ENCODE assay signal across 9 mouse cellular contexts in genomic region chr5:44203410-44203809, GRCm38 (mm10). TPM values are rescaled to one million over a fixed set of nuclear protein-coding genes. Genes with fewer than 3 reads are reported as not detected.
A peak's percentile ranks its signal among the peaks of the same experiment; 100 is the strongest.
DNase-seq lines count a peak whose midpoint lies in the region; ATAC-seq and TF ChIP-seq lines count a peak whose summit lies in the region.
"Had no signal": no experiment of that assay in that cellular context is flagged by ENCODE, and none has a peak within 500 bp of the region (broad histone marks: within the 10 kb centered on the region; RNA-seq: fewer than 3 reads in every experiment).

No protein-coding gene starts in this region.

- H3K9me3 ChIP-seq in stomach, embryonic 15.5 days = no peaks in the 10 kb centered on the region
- no peaks in the 10 kb centered on the region for H3K9me3 ChIP-seq in stomach, postnatal 0 days (ENCODE audit: control insufficient read depth, low read length)
- no peaks in the 10 kb centered on the region for H3K9me3 ChIP-seq in stomach, embryonic 16.5 days (replicated peaks; ENCODE audit: control insufficient read depth, low read length)

- no peak overlapping the region for H3K27ac ChIP-seq in stomach, embryonic 15.5 days
- H3K27ac ChIP-seq in stomach, postnatal 0 days (replicated peaks) = no peak overlapping the region
- H3K27ac ChIP-seq in stomach, embryonic 16.5 days (ENCODE audit: low read length) = no peak overlapping the region
- H3K27ac ChIP-seq: hindbrain, embryonic 14.5 days had no signal

- intact Hi-C loops in left cerebral cortex, postnatal 4 days (cut with DNase I) = loop anchor here (10.0 kb wide), 1 partner anchor 159 kb away; no protein-coding TSS in a partner anchor

- DNase-seq in adrenal gland, postnatal 10 days = peak; percentile 35
- DNase-seq in adrenal gland, adult 8-10 months = no peak
- DNase-seq in stomach, postnatal 0 days (ENCODE audit: low spot score) = no peak
- peak; percentile 24 for DNase-seq in left cerebral cortex, postnatal 4 days
- no peak for DNase-seq in heart, adult 8-10 months (ENCODE audit: low spot score)
- DNase-seq in lung, postnatal 4 days = no peak

- ATAC-seq in stomach, embryonic 15.5 days (ENCODE audit: insufficient read depth, low FRiP score, low read depth) = peak; percentile 72; the same call in 1 of the 2 replicates
- ATAC-seq in stomach, postnatal 0 days (ENCODE audit: low FRiP score, low TSS enrichment) = no peak
- peak; percentile 33; the same call in 1 of the 2 replicates for ATAC-seq in stomach, embryonic 16.5 days (ENCODE audit: insufficient read depth, low FRiP score)

- no peak overlapping the region for H3K9ac ChIP-seq in stomach, embryonic 15.5 days
- no peak overlapping the region for H3K9ac ChIP-seq in stomach, postnatal 0 days (ENCODE audit: low read length)
- H3K9ac ChIP-seq in stomach, embryonic 16.5 days (ENCODE audit: low read length) = no peak overlapping the region
- H3K9ac ChIP-seq: hindbrain, embryonic 14.5 days had no signal

- H3K27me3 ChIP-seq in stomach, embryonic 15.5 days (replicated peaks) = no peaks in the 10 kb centered on the region
- H3K27me3 ChIP-seq in stomach, postnatal 0 days (ENCODE audit: control insufficient read depth, insufficient read depth, low read length) = no peaks in the 10 kb centered on the region
- H3K27me3 ChIP-seq in stomach, embryonic 16.5 days (ENCODE audit: control insufficient read depth, insufficient read depth, low read length) = no peaks in the 10 kb centered on the region

- TF ChIP-seq CTCF in stomach, postnatal 0 days (IDR thresholded peaks at IDR 0.05; ENCODE audit: low read depth) = no peak

- no peak overlapping the region for H3K4me3 ChIP-seq in stomach, embryonic 15.5 days (replicated peaks)
- no peak overlapping the region for H3K4me3 ChIP-seq in stomach, postnatal 0 days (ENCODE audit: low read depth, low read length)
- no peak overlapping the region for H3K4me3 ChIP-seq in stomach, embryonic 16.5 days (replicated peaks; ENCODE audit: low read length)

- H3K36me3 ChIP-seq in stomach, embryonic 15.5 days = 0 out of 2 replicates have a peak, but pooled peaks cover 2% of the 10 kb centered on the region
- no peaks in the 10 kb centered on the region for H3K36me3 ChIP-seq in stomach, postnatal 0 days (ENCODE audit: control insufficient read depth, insufficient read depth, low read length)
- no peaks in the 10 kb centered on the region for H3K36me3 ChIP-seq in stomach, embryonic 16.5 days (ENCODE audit: control insufficient read depth, insufficient read depth, low read length)

- WGBS in stomach, embryonic 15.5 days = 67% methylated on average over 1 of the region's 1 CpGs
- WGBS in stomach, postnatal 0 days = 56% methylated on average over 1 of the region's 1 CpGs
- WGBS in stomach, embryonic 16.5 days = 81% methylated on average over 1 of the region's 1 CpGs

- no peak overlapping the region for H3K4me2 ChIP-seq in stomach, embryonic 15.5 days
- H3K4me2 ChIP-seq in stomach, postnatal 0 days (replicated peaks; ENCODE audit: low read depth) = no peak overlapping the region
- no peak overlapping the region for H3K4me2 ChIP-seq in stomach, embryonic 16.5 days (ENCODE audit: low read depth, low read length)
- H3K4me2 ChIP-seq: hindbrain, embryonic 14.5 days had no signal

- no peak for TF ChIP-seq EP300 in stomach, postnatal 0 days (optimal IDR thresholded peaks at IDR 0.05)

- no peaks in the 10 kb centered on the region for H3K4me1 ChIP-seq in stomach, embryonic 15.5 days
- H3K4me1 ChIP-seq in stomach, postnatal 0 days (replicated peaks; ENCODE audit: control insufficient read depth, insufficient read depth) = no peaks in the 10 kb centered on the region
- H3K4me1 ChIP-seq in stomach, embryonic 16.5 days (ENCODE audit: control insufficient read depth, insufficient read depth, low read length) = no peaks in the 10 kb centered on the region

RNA-seq across cellular contexts. Expression of gene Tapt1, which starts 23.0 kb away (rescaled TPM):
- 10 to 100 TPM; 41.4 to 42.0 TPM for total RNA-seq in adrenal gland, postnatal 10 days (2021)
- total RNA-seq in adrenal gland, adult 8-10 months (2022) = 10 to 100 TPM; 42.0 to 84.9 (median 58.7) TPM
- polyA plus RNA-seq in stomach, embryonic 15.5 days (2015; fragmentation: Nextera tagmentation; extraction: Ambion mirVana) = 29.7 and 31.0 TPM in 2 replicates
- polyA plus RNA-seq in stomach, postnatal 0 days (2015; fragmentation: Nextera tagmentation; extraction: Ambion mirVana) = 17.2 and 18.1 TPM in 2 replicates
- total RNA-seq in left cerebral cortex, postnatal 4 days (2021) = 10 to 100 TPM; 44.4 to 46.7 TPM
- 28.4 and 31.7 TPM in 2 replicates for polyA plus RNA-seq in stomach, embryonic 16.5 days (2015; fragmentation: Nextera tagmentation; extraction: Ambion mirVana)
- 10 to 100 TPM; 17.6 to 26.4 (median 18.3) TPM for total RNA-seq in heart, adult 8-10 months (2022)

Comparison
In these comparisons a context has a peak if more than half of its experiments do, and no peak if none do; other contexts are left out.
1. DNase-seq: peak in adrenal gland, postnatal 10 days (single experiment) and left cerebral cortex, postnatal 4 days (single experiment); none in adrenal gland, adult 8-10 months (single experiment), stomach, postnatal 0 days (single experiment), heart, adult 8-10 months (single experiment) and lung, postnatal 4 days (0 of 2).